Mouse (Mus musculus): Measurements from ENCODE around the gene Mpzl1. TPM values are rescaled to one million over a fixed set of nuclear protein-coding genes. Genes with fewer than 3 reads are reported as not detected.

The Mpzl1 gene
- polyA plus RNA-seq, 1 experiment from 2014 or later = 56.3 TPM

- H3K4me3 ChIP-seq (ENCODE audit: low read depth, low read length) = no peak overlapping the region
- ATAC-seq = no peak
- no peaks in the 10 kb centered on the region for H3K27me3 ChIP-seq (replicated peaks; ENCODE audit: control insufficient read depth, insufficient read depth, low read length)
- H3K36me3 ChIP-seq (ENCODE audit: control insufficient read depth, insufficient read depth) = no peaks in the 10 kb centered on the region
- no peak overlapping the region for H3K27ac ChIP-seq (ENCODE audit: low read depth, low read length)
- TF ChIP-seq CTCF (IDR thresholded peaks at IDR 0.05; ENCODE audit: low read depth) = no peak
- no peaks in the 10 kb centered on the region for H3K9me3 ChIP-seq (ENCODE audit: control insufficient read depth)
- peaks cover 4% of the 10 kb centered on the region for H3K4me1 ChIP-seq (replicated peaks; ENCODE audit: control insufficient read depth, insufficient read depth, low read length)
- H3K4me2 ChIP-seq (replicated peaks; ENCODE audit: low read depth) = no peak overlapping the region
- no peak overlapping the region for H3K9ac ChIP-seq (ENCODE audit: low read depth, low read length)
- WGBS = 62% methylated on average over 14 of the region's 14 CpGs
Observed at GRCm38 (mm10) chr1:165585389-165586104, 48.8 kb downstream of the Mpzl1 start.

- Histone ChIP-seq H3K36me3 (ENCODE audit: control insufficient read depth, insufficient read depth) (no peaks in the 10 kb centered on the region), H3K9ac (ENCODE audit: low read depth, low read length) (no peak overlapping the region), H3K27me3 (replicated peaks; ENCODE audit: control insufficient read depth, insufficient read depth, low read length) (no peaks in the 10 kb centered on the region), H3K9me3 (ENCODE audit: control insufficient read depth) (no peaks in the 10 kb centered on the region), H3K27ac (ENCODE audit: low read depth, low read length) (no peak overlapping the region), H3K4me3 (ENCODE audit: low read depth, low read length) (no peak overlapping the region), H3K4me2 (replicated peaks; ENCODE audit: low read depth) (no peak overlapping the region), H3K4me1 (replicated peaks; ENCODE audit: control insufficient read depth, insufficient read depth, low read length) (peaks cover 4% of the 10 kb centered on the region; the same call in 1 of the 2 replicates)
- 33% methylated on average over 12 of the region's 12 CpGs for WGBS
- ATAC-seq = peak; percentile 65
- peak; percentile 98 for TF ChIP-seq CTCF (IDR thresholded peaks at IDR 0.05; ENCODE audit: low read depth)
Observed at GRCm38 (mm10) chr1:165583529-165584184, 50.7 kb downstream of the Mpzl1 start.

- ATAC-seq = no peak
Observed at GRCm38 (mm10) chr1:165581255-165581654, 53.1 kb downstream of the Mpzl1 start.

DNA sequence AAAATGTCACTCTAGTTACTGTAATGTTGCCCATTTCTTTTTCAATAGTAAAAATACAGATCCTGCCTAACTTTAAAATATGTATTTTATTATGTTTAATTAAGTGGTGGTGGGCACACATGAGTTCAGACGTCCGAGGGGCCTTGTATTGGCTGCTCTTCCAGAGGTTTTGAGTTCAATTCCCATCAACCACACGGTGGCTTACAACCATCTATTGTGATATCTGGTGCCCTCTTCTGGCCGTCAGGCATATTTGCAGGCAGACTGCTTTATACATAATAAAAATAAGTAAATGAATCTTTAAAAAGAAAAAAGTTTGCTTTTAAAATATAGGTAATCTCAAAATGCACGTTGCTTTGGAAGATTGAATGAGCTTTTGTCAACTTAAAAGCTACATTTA lies 55.0 kb downstream of the Mpzl1 start:
- Histone ChIP-seq H3K9ac (ENCODE audit: low read depth, low read length) (no peak overlapping the region), H3K27ac (ENCODE audit: low read depth, low read length) (no peak overlapping the region), H3K4me3 (ENCODE audit: low read depth, low read length) (no peak overlapping the region), H3K27me3 (replicated peaks; ENCODE audit: control insufficient read depth, insufficient read depth, low read length) (no peaks in the 10 kb centered on the region), H3K9me3 (ENCODE audit: control insufficient read depth) (no peaks in the 10 kb centered on the region), H3K4me2 (replicated peaks; ENCODE audit: low read depth) (no peak overlapping the region), H3K4me1 (replicated peaks; ENCODE audit: control insufficient read depth, insufficient read depth, low read length) (no peaks in the 10 kb centered on the region), H3K36me3 (ENCODE audit: control insufficient read depth, insufficient read depth) (no peaks in the 10 kb centered on the region)
- 60% methylated on average over 5 of the region's 5 CpGs for WGBS
- TF ChIP-seq CTCF (IDR thresholded peaks at IDR 0.05; ENCODE audit: low read depth) = peak; percentile 61
- no peak for ATAC-seq

More at GRCm38 (mm10) chr1:165581255-165581654, 53.1 kb downstream of the Mpzl1 start:
- no peaks in the 10 kb centered on the region for H3K4me1 ChIP-seq (replicated peaks; ENCODE audit: control insufficient read depth, insufficient read depth, low read length)
- H3K27me3 ChIP-seq (replicated peaks; ENCODE audit: control insufficient read depth, insufficient read depth, low read length) = no peaks in the 10 kb centered on the region
- H3K27ac ChIP-seq (ENCODE audit: low read depth, low read length) = no peak overlapping the region
- H3K4me3 ChIP-seq (ENCODE audit: low read depth, low read length) = no peak overlapping the region
- 89% methylated on average over 3 of the region's 3 CpGs for WGBS
- H3K9ac ChIP-seq (ENCODE audit: low read depth, low read length) = no peak overlapping the region
- H3K4me2 ChIP-seq (replicated peaks; ENCODE audit: low read depth) = no peak overlapping the region
- no peak for TF ChIP-seq CTCF (IDR thresholded peaks at IDR 0.05; ENCODE audit: low read depth)
- H3K9me3 ChIP-seq (ENCODE audit: control insufficient read depth) = no peaks in the 10 kb centered on the region
- H3K36me3 ChIP-seq (ENCODE audit: control insufficient read depth, insufficient read depth) = no peaks in the 10 kb centered on the region

DNA sequence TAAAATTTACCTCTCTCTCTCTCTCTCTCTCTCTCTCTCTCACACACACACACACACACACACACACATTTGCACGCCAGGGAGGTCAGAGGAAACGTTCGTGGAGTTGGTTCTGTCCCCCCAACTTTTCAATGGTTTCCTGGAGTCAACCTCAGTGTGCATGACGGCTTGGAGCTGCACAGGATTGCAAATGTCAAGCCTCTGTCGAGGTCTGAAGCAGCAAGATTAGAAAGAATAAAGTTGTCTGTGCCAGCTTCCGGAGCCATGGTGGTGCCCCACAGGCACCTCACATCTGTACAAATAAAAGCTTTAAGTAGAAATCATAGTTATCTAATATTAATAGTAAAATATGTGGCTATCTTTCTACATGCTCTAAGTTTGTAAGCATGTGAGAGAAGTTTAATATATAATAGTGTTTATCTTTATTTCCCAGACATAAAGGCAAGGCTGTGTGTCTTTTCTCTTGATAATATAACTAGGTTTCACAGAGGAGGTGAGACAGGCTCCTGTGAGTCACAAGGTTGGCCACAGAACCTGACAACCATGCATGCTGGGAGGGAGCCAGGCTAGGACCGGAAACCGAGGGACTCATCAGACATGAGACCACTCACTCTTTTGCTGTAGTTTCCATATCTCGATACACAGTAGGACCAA lies 57.8 kb downstream of the Mpzl1 start:
- ATAC-seq = no peak
- Histone ChIP-seq H3K27me3 (replicated peaks; ENCODE audit: control insufficient read depth, insufficient read depth, low read length) (no peaks in the 10 kb centered on the region), H3K9me3 (ENCODE audit: control insufficient read depth) (no peaks in the 10 kb centered on the region), H3K4me3 (ENCODE audit: low read depth, low read length) (no peak overlapping the region), H3K4me2 (replicated peaks; ENCODE audit: low read depth) (no peak overlapping the region), H3K4me1 (replicated peaks; ENCODE audit: control insufficient read depth, insufficient read depth, low read length) (no peaks in the 10 kb centered on the region), H3K36me3 (ENCODE audit: control insufficient read depth, insufficient read depth) (no peaks in the 10 kb centered on the region), H3K9ac (ENCODE audit: low read depth, low read length) (no peak overlapping the region), H3K27ac (ENCODE audit: low read depth, low read length) (no peak overlapping the region)
- WGBS = 70% methylated on average over 9 of the region's 9 CpGs
- no peak for TF ChIP-seq CTCF (IDR thresholded peaks at IDR 0.05; ENCODE audit: low read depth)

DNA sequence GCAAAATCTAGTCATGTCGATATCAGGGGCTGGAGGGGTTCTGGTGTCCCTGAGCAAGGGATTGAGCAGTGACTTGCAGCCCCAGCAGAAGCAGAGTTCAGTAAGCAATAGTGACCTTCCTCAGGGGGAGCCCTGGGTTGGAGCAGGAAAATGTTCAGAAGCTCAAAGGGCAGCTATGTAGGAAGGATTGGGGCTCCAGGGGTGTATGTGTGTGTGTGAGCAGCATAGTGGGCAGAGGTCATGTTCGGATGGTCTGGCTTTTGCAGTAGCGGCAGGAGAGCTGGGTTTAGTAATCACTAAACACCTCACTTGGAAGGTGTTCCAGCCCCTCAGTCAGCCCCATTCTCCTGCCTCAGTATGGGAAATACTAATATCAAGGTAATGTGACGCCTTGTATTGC lies 58.3 kb downstream of the Mpzl1 start:
- Histone ChIP-seq H3K27ac (ENCODE audit: low read depth, low read length) (no peak overlapping the region), H3K4me2 (replicated peaks; ENCODE audit: low read depth) (no peak overlapping the region), H3K36me3 (ENCODE audit: control insufficient read depth, insufficient read depth) (no peaks in the 10 kb centered on the region), H3K27me3 (replicated peaks; ENCODE audit: control insufficient read depth, insufficient read depth, low read length) (no peaks in the 10 kb centered on the region), H3K9me3 (ENCODE audit: control insufficient read depth) (no peaks in the 10 kb centered on the region), H3K4me1 (replicated peaks; ENCODE audit: control insufficient read depth, insufficient read depth, low read length) (no peaks in the 10 kb centered on the region), H3K9ac (ENCODE audit: low read depth, low read length) (no peak overlapping the region), H3K4me3 (ENCODE audit: low read depth, low read length) (no peak overlapping the region)
- 60% methylated on average over 4 of the region's 4 CpGs for WGBS
- TF ChIP-seq CTCF (IDR thresholded peaks at IDR 0.05; ENCODE audit: low read depth) = no peak
- ATAC-seq = peak; percentile 53; the same call in 1 of the 2 replicates
